Mouse (Mus musculus) heart, postnatal 0 days (tissue): Measurements from ENCODE around the gene Cd4.

Source experiments
- CTCF ChIP-seq: IDR thresholded peaks from 2 replicates; pipeline ENCODE4 v1.5.1; 2016; ENCODE audit warnings: antibody characterized with exemption, control low read depth, low read depth
- EP300 ChIP-seq: IDR thresholded peaks from 2 replicates; pipeline ENCODE4 v1.6.1; 2016; ENCODE audit warnings: antibody characterized with exemption, low read depth

GRCm38 (mm10) chr6:124904161-124904981, 16.4 kb upstream of the Cd4 start:
- TF ChIP-seq CTCF (peak; percentile 66), EP300 (no peak)
